Mouse (Mus musculus) spleen, adult 2 months (tissue): Measurements from ENCODE around the gene Mapkap1.

ENCODE experiments used
- CTCF ChIP-seq: fragments of 200-500 bp; IDR thresholded peaks from 2 replicates; pipeline ENCODE4 v1.5.1; 2011; ENCODE audit warnings: mild to moderate bottlenecking, inconsistent platforms; ENCODE audit not compliant: insufficient read depth, insufficient read length, insufficient replicate concordance; ENCODE audit errors: extremely low read depth
- POLR2A ChIP-seq: fragments of 200-500 bp; IDR thresholded peaks from 2 replicates; pipeline ENCODE4 v1.6.1; 2011; ENCODE audit warnings: low read depth, low read length, inconsistent platforms

DNA sequence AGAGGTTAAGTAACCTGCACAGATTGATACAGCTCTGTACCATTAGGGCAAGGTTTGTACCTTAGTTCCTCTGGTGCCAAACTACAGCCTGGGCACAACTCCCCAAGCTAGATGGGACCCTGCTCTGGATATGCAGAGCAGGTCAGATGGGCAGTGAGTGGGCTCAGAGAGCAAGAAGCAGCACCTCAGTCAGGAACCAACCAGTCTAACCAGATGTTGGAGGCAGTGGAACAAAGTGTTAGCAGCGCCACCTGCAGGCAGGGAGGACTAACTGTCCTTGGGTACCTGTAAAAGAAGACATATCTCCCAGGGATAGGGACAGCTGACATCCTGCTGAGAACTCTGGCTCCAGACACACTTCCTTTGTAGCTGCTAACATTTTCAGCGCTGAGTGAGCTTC, 235.8 kb downstream of the Mapkap1 start:
- TF ChIP-seq POLR2A (no peak), CTCF (peak; percentile 42; the same call in 1 of the 2 replicates)
